Mouse (Mus musculus) thymus, adult 2 months (tissue): ENCODE data around the gene Adam12. TPM values are rescaled to one million over a fixed set of nuclear protein-coding genes. Genes with fewer than 3 reads are reported as not detected.

ENCODE experiments used
- DNase-seq: peaks from one replicate; pipeline ENCODE4 v3.0.0; 2021
- H3K27ac ChIP-seq: fragments of 200-500 bp; 2 replicates; pipeline ENCODE4 v1.5.1; 2012; ENCODE audit warnings: low read length, control low read depth; ENCODE audit not compliant: control insufficient read depth, insufficient read depth
- H3K27me3 ChIP-seq: fragments of 200-500 bp; 2 replicates; pipeline ENCODE4 v1.6.1; 2012; ENCODE audit warnings: mild to moderate bottlenecking, low read length, moderate library complexity, mixed read lengths; ENCODE audit not compliant: control insufficient read depth, insufficient read depth
- H3K36me3 ChIP-seq: fragments of 200-500 bp; 2 replicates; pipeline ENCODE4 v1.6.1; 2012; ENCODE audit warnings: mild to moderate bottlenecking, low read length, moderate library complexity; ENCODE audit not compliant: control insufficient read depth, insufficient read depth
- H3K4me1 ChIP-seq: fragments of 200-500 bp; replicated peaks from 2 replicates; pipeline ENCODE4 v1.6.1; 2012; ENCODE audit warnings: low read length; ENCODE audit not compliant: control insufficient read depth, insufficient read depth
- H3K4me3 ChIP-seq: fragments of 200-500 bp; 2 replicates; pipeline ENCODE4 v1.5.1; 2012; ENCODE audit warnings: mild to moderate bottlenecking, low read length, control low read depth, moderate library complexity; ENCODE audit not compliant: control insufficient read depth, insufficient read depth
- CTCF ChIP-seq: fragments of 200-500 bp; IDR thresholded peaks from 2 replicates; pipeline ENCODE4 v1.5.1; 2012; ENCODE audit warnings: mild to moderate bottlenecking, control low read depth, low read length, moderate library complexity, borderline replicate concordance; ENCODE audit not compliant: control insufficient read depth, poor library complexity, insufficient read depth; ENCODE audit errors: extremely low read depth
- POLR2A ChIP-seq: fragments of 200-500 bp; IDR thresholded peaks from 2 replicates; pipeline ENCODE4 v1.6.1; 2012; ENCODE audit warnings: mild to moderate bottlenecking, low read length, control low read depth, moderate library complexity; ENCODE audit not compliant: control insufficient read depth, poor library complexity, insufficient read depth; ENCODE audit errors: extremely low read depth
- WGBS: fragments of 180-500 bp; shearing (Covaris S2); methylation state at CpG from one replicate; pipeline ENCODE4 v1.1.7; 2018; 5-methylcytosine and 5-hydroxymethylcytosine counted together
- polyA plus RNA-seq: library from polyadenylated mRNA; depleted of rRNA; stranded (reverse); fragments of >200 nt; gene quantifications from 2 replicates; pipeline ENCODE4 v1.2.3, GENCODE M21; 2012; rRNA removed

Gene Adam12
- polyA plus RNA-seq = 28.4 and 29.0 TPM in 2 replicates

GRCm38 (mm10) chr7:134231378-134232346, at the start of gene Adam12:
TSS of gene Adam12 (minus strand) at chr7:134232146.
- peak within 1 kb of the TSS; percentile 62 for H3K4me3 ChIP-seq
- 64% methylated on average over 14 of the region's 14 CpGs for WGBS
- peak; percentile 15 for DNase-seq
- H3K4me1 ChIP-seq = peaks cover 4% of the 10 kb centered on the region; the same call in 1 of the 2 replicates
- H3K36me3 ChIP-seq = no peaks in the 10 kb centered on the region
- no peak for TF ChIP-seq CTCF
- TF ChIP-seq POLR2A = no peak
- no peaks in the 10 kb centered on the region for H3K27me3 ChIP-seq
- peak within 1 kb of the TSS; percentile 97 for H3K27ac ChIP-seq

- Histone ChIP-seq H3K4me1 (no peaks in the 10 kb centered on the region), H3K27ac (no peak overlapping the region), H3K36me3 (no peaks in the 10 kb centered on the region), H3K27me3 (no peaks in the 10 kb centered on the region), H3K4me3 (no peak overlapping the region)
- no peak for DNase-seq
- TF ChIP-seq POLR2A (no peak), CTCF (no peak)
- 91% methylated on average over 5 of the region's 5 CpGs for WGBS
Observed at GRCm38 (mm10) chr7:134272956-134273355, 41.0 kb upstream of the Adam12 start.

- 87% methylated on average over 4 of the region's 4 CpGs for WGBS
- Histone ChIP-seq H3K36me3 (no peaks in the 10 kb centered on the region), H3K4me1 (no peaks in the 10 kb centered on the region), H3K4me3 (no peak overlapping the region), H3K27ac (no peak overlapping the region), H3K27me3 (no peaks in the 10 kb centered on the region)
- TF ChIP-seq POLR2A = no peak
- TF ChIP-seq CTCF = no peak
- DNase-seq = no peak
Observed at GRCm38 (mm10) chr7:134272421-134272820, 40.5 kb upstream of the Adam12 start.

- no peak for TF ChIP-seq POLR2A
- no peak for TF ChIP-seq CTCF
- H3K4me3 ChIP-seq = no peak overlapping the region
- H3K27me3 ChIP-seq = no peaks in the 10 kb centered on the region
- H3K4me1 ChIP-seq = no peaks in the 10 kb centered on the region
- no peak for DNase-seq
- H3K27ac ChIP-seq = no peak overlapping the region
- no peaks in the 10 kb centered on the region for H3K36me3 ChIP-seq
- WGBS = 89% methylated on average over 4 of the region's 4 CpGs
Observed at GRCm38 (mm10) chr7:134265783-134266182, 33.8 kb upstream of the Adam12 start.

GRCm38 (mm10) chr7:134263146-134263906, 31.4 kb upstream of the Adam12 start:
- 49% methylated on average over 4 of the region's 4 CpGs for WGBS

GRCm38 (mm10) chr7:134261003-134261701, 29.2 kb upstream of the Adam12 start:
- no peak for TF ChIP-seq CTCF
- TF ChIP-seq POLR2A = no peak
- Histone ChIP-seq H3K27me3 (no peaks in the 10 kb centered on the region), H3K36me3 (no peaks in the 10 kb centered on the region), H3K27ac (no peak overlapping the region), H3K4me3 (no peak overlapping the region), H3K4me1 (no peaks in the 10 kb centered on the region)
- no peak for DNase-seq
- WGBS = 46% methylated on average over 4 of the region's 4 CpGs

More at GRCm38 (mm10) chr7:134263146-134263906, 31.4 kb upstream of the Adam12 start:
- Histone ChIP-seq H3K27me3 (no peaks in the 10 kb centered on the region), H3K4me1 (no peaks in the 10 kb centered on the region), H3K36me3 (no peaks in the 10 kb centered on the region), H3K27ac (no peak overlapping the region), H3K4me3 (no peak overlapping the region)
- TF ChIP-seq CTCF = 0 out of 2 replicates have a peak, but pooled peaks have one; percentile 30
- TF ChIP-seq POLR2A = no peak
- peak; percentile 61 for DNase-seq
